Mouse (Mus musculus) inflammation-experienced regulatory T-cells, adult 16 weeks (primary cell): ENCODE data around the gene Gal3st3. TPM values are rescaled to one million over a fixed set of nuclear protein-coding genes. Genes with fewer than 3 reads are reported as not detected.

Source experiments
- polyA plus RNA-seq: library from polyadenylated mRNA; unstranded; fragments of 100-300 nt; shearing (Covaris generic); gene quantifications from one replicate; pipeline ENCODE4 v1.2.1, GENCODE M21; 2017

The Gal3st3 gene
- polyA plus RNA-seq, result not detected

DNA sequence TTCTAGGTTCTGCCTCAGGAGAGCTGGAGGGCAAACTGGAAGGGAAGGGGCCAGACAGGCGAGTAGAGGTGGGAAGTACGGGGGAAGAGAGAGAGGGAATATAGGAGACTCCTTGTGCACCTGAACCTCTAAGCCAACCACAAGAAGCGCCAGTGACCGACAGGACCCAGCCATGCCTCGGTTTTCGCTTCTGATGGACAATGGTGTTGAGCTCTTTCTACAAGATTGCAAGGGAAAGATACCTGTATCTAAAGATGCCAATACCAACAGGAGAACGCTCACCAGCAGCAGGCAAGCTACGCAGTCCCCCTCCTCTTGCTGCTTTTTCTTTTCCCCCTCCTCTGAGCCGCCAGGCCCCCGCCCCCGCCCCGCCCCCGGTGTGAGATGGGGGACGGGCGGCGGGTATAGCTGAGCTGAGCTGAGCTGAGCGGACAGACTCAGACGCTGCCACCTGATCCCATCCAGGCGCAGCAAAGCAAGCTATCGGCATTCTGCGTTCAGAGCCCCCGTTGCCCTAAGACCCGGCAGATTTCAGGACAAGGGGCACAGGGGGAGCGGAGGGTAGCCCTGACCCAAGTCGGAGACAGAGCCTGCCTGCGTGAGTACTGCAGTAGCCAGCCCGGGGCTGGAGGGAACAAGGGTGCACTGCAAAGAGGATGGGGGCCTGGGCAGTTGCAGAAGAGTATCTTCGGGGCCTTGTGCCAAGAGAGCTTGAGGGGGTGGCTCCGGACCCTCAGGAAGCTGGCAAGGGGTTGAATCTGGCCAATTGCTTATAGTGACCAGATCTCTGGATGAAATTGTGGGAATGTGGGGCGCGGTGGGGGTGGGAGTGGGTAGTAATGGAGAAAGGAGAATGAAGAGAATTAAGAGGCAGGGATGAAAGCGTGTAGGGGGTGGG lies at the start of gene Gal3st3:
Gene Gal3st3 (plus strand): TSS at position 429 of the 898 bp plus-strand sequence.

DNA sequence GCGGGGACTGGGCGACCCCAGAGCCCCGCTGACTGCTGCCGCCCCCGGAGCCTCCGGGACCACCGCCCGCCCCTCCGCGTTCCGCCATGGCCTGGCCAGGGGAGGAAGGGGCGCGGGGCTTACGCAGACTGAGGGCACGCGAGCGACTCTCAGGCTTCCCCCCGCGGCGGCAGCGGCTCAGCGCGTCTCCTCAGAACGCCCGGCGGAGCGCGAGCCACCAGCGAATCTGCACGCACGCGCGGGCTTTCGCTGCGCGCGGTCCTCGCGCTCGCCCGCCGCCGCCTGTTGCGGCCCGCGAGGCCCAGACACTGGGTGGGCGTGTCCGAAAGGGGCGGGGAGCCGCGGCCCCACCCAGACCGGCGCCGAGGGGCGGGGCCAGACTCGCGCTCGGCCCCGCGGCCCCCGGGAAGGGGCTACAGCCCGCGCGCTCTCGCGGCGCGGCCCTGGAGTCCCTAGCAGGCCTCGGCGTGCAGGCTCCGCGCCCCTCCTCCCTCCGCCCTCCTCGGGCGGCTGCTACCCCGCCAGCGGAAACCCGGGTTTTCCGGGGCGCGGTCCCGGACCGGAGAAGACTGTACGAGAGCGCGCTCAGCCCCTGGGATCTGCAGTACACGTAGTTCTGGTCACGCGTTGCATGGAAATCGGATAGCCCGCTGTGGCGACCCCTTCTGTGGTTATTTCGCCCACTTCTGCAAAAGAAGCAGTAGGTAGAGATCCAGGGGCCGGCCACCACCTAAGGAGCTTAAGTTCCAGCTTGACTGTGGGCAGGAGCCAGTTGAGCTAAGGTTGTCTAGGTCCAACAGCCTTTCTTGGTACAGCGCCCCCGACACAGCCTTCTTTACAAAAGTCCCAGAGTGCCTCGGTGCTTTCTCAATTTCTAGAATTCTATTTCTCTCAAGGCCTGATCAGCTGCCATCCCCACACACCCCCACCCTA lies 25.1 kb upstream of the Gal3st3 start, which contains the start of gene Pacs1:
Gene Pacs1 (minus strand): TSS at position 319 of the 933 bp plus-strand sequence.

DNA sequence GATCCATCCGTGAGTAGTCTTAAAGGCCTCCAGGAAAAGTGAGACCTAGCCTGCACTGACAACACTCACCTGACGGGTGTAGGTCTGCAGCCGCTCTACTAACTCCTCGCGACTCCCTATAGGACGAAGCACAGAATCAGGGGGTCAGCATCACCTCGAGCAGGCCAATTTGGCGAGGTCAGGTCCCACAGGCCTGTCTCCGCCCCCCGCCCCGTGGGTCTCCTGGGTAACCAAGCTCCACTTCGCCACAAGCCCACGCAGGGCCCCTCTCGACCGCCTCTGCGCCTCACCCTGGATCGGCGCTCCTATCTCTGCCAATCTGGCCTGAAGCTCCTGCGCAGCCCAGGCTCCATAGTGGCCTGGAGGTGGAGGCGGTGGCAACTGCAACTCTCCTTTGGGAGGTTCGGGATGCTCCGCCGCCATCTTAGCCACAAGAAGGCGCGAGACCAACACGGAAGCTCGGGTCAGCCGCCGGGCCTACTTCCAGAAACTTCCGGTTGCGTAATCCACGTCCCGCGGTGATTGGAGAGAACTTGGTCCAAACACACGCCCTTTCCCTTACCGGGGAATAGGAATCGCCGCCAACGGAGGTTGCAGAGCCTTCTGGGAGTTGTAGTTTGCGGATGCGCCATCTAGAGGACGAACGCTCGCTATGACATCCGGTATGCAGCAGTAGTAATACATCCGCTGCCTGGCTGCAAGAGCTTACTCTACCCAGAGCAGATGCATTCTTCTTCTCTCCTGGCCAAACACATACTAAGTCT lies 3.0 kb upstream of the Gal3st3 start, which contains the start of gene Sf3b2:
Gene Sf3b2 (minus strand): TSS at position 484 of the 764 bp plus-strand sequence.

DNA sequence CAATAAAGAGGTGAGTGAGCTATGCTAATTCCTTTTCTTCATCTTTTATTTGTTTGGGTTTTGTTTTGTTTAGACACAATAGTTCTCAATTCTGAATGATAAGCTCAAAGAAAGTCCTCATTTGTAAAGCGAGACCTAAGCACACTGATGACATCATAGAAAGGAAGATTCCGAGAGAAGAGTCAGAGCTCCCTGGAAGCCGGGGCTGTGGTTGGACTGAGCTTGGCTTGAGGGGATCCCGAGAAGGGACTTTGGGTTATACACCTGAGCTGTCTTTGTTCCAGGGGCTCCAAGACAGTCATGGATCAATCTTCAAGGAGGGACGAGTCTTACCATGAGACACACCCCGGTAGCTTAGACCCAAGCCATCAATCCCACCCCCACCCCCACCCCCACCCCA lies 37.3 kb downstream of the Gal3st3 start, which contains the start of gene Catsper1:
Gene Catsper1 (plus strand): TSS at position 301 of the 400 bp plus-strand sequence.

DNA sequence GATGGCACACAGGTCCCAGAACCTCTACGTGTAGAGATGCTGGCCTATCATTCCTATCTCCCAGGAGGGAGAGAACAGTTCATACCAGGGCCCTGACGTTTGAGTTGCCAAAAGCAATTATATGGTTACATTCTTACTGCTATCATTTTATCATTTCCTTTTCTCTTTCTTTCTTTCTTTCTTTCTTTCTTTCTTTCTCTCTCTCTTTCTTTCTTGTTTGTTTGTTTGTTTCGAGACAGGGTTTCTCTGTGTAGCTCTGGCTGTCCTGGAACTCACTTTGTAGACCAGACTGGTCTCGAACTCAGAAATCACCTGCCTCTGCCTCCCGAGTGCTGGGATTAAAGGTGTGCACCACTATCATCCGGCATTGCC lies 51.4 kb downstream of the Gal3st3 start, which contains the start of gene Cst6:
Gene Cst6 (minus strand): TSS at position 73 of the 372 bp plus-strand sequence.

Other genes with a start within 250 kb of the Gal3st3 start
- 0.17 TPM for gene Rin1, start 247.8 kb upstream of the Gal3st3 start, polyA plus RNA-seq
- gene Cd248, start 230.3 kb upstream of the Gal3st3 start, polyA plus RNA-seq, result not detected
- gene Tmem151a, start 212.8 kb upstream of the Gal3st3 start, polyA plus RNA-seq, result not detected
- gene Yif1a, start 209.8 kb upstream of the Gal3st3 start, polyA plus RNA-seq, result 68.9 TPM
- gene Cnih2, start 199.8 kb upstream of the Gal3st3 start, polyA plus RNA-seq, result 1.4 TPM
- 256 TPM for gene Rab1b, start 191.3 kb upstream of the Gal3st3 start, polyA plus RNA-seq
- gene Klc2, start 179.8 kb upstream of the Gal3st3 start, polyA plus RNA-seq, result 3.6 TPM
- 26.5 TPM for gene Pacs1, start 25.2 kb upstream of the Gal3st3 start, polyA plus RNA-seq
- gene Sf3b2, start 2.9 kb upstream of the Gal3st3 start, polyA plus RNA-seq, result 444 TPM
- gene Catsper1, start 37.4 kb downstream of the Gal3st3 start, polyA plus RNA-seq, result not detected
- 2.5 TPM for gene Cst6, start 51.2 kb downstream of the Gal3st3 start, polyA plus RNA-seq
- gene Eif1ad, start 68.4 kb downstream of the Gal3st3 start, polyA plus RNA-seq, result 70.0 TPM
- gene Banf1, start 68.8 kb downstream of the Gal3st3 start, polyA plus RNA-seq, result 294 TPM
- 32.1 TPM for gene Sart1, start 90.4 kb downstream of the Gal3st3 start, polyA plus RNA-seq
- 0.66 TPM for gene Tsga10ip, start 104.2 kb downstream of the Gal3st3 start, polyA plus RNA-seq
- gene Drap1, start 126.6 kb downstream of the Gal3st3 start, polyA plus RNA-seq, result 84.3 TPM
- 19.9 TPM for gene AI837181, start 126.8 kb downstream of the Gal3st3 start, polyA plus RNA-seq
- not detected for gene Fosl1, start 149.2 kb downstream of the Gal3st3 start, polyA plus RNA-seq
- 6.3 TPM for gene Ccdc85b, start 159.6 kb downstream of the Gal3st3 start, polyA plus RNA-seq
- gene Fibp, start 162.3 kb downstream of the Gal3st3 start, polyA plus RNA-seq, result 162 TPM
- 100 TPM for gene Ctsw, start 170.2 kb downstream of the Gal3st3 start, polyA plus RNA-seq
- 2.6 TPM for gene Efemp2, start 175.6 kb downstream of the Gal3st3 start, polyA plus RNA-seq
- gene Mus81, start 190.1 kb downstream of the Gal3st3 start, polyA plus RNA-seq, result 82.6 TPM
- 3,549 TPM for gene Cfl1, start 192.1 kb downstream of the Gal3st3 start, polyA plus RNA-seq
- gene 1700020D05Rik, start 205.5 kb downstream of the Gal3st3 start, polyA plus RNA-seq, result 0.39 TPM
- 21.9 TPM for gene Snx32, start 212.2 kb downstream of the Gal3st3 start, polyA plus RNA-seq